Mouse (Mus musculus): ENCODE results near the gene Rnf41.

Gene Rnf41

DNA sequence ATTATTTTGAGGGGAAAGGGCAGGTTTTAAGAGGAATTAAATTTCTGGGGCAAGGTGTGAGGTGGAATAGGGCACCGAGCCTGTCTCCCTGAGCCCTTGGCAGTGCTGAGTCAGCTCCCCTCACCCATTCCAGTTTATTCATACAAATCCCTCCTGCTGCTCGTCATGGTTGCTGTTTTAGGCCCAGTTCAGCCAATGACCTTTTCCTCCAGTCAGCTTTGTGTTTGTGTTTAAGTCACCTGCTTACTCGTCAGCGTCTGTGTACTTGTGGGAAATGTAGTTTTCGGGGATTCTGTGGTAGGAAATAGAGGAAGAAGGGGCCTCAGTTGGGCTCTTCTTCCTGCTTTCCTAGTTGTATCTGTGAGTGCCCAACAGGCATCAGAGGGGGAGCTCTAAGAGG is 77.9 kb downstream of the Rnf41 start:
- DNase-seq, result no peak

DNA sequence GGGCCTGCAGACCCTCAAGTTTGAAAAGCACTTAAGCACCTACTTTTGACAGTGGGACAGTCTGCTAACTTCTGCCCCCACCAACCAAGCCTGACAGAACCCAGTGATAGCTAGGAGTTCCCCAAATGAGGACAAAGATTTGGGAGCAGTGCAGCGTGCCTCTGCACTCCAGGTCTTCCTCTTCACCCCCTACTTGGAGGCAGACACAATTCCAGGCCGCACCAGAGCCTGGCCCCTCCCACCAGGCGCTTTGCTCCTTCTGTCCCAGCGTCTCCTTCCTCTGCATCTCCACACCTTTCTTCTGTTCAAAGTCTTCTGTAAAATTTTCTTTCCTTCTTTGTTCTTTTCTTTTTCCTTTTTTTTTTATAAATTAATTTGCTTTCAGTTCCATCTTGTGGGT is 78.3 kb downstream of the Rnf41 start:
- DNase-seq, result no peak

DNA sequence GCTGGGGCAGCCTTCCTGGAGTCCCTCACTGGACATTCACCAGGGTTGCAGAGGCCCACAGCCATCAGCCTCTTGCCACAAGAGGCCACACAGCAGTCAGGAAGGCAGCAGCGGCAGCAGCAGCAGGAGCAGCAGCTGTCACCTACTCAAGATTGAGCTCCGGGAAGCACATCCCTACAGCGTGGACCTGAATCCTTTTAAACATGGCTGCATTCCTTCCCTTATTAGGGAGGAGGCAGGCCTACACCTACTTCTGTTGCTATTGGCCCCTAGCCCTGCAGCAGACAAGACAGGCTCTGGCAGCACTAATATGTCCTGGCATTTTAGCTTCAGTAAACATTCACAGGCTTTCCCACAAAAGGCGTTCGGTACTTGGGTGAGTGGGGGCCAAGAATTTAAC is 78.8 kb downstream of the Rnf41 start:
- no peak for DNase-seq

DNA sequence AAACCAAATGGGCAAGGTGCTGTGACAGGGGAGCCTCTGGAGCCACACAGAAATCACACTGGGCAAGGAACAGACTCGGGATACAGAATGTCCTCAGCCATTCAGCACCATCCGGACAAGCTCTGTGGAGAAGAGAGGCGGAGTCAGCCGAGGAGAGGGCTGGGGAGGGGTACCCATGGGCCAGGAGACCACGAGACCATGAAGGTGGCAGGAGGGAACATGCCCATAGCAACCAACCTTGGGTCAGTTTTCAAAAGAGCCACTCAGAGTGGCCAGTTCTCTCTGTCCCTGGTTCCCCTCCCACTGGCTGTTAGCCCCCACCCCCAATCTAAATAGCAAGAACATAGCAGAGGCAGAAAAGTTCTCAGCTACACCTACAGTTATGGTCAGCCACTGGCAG is 79.5 kb downstream of the Rnf41 start:
- DNase-seq, result no peak

Measured in thymus, postnatal 14 days (tissue).